Mouse (Mus musculus) kidney, adult 10 weeks (tissue): ENCODE results near the gene 1700010I14Rik. TPM values are rescaled to one million over a fixed set of nuclear protein-coding genes. Genes with fewer than 3 reads are reported as not detected.

Experiments
- polyA plus RNA-seq: library from polyadenylated mRNA; stranded (reverse); fragments of 350-450 nt; fragmentation: Illumina TruSeq; extraction: RNeasy Lipid Tissue Mini Kit (QIAGEN cat#74804); gene quantifications from one replicate; pipeline ENCODE4 v1.2.3, GENCODE M21; 2014; ENCODE audit warnings: low read depth, low replicate concordance

The 1700010I14Rik gene
- polyA plus RNA-seq: 1.6 TPM

DNA sequence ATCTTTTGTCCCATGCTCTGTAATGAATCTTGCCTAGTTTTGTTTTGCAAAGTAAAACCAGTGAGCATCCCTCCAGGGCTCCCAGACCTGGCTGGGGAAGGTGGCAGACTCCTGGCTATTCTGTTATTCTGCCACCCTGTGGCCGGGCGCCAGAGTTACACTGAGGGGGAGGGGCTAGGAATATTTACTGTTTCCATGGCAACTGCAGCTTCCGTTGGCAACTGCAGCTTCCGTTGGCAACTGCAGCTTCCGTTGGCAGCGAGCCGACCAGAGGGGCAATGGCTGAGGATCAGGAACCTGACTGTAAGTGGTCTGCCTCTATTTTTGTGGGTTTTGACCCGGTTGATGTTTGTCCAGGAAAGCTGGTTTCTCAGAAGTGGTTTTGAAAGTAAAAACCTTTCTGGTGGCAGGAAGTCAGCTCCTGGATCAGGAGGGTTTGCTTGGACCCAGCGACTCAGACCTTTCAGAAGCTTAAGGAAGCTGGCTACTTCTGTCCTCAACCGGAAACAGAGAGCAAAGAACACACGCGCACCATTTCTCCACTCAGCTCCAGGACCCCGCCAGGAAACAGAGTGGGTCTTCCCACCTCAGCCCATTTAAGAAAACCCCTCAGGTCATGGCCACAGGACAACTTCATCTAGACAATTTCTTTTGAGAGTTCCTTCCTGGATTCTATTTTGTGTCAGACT lies at the start of gene 1700010I14Rik:
Gene 1700010I14Rik (plus strand): TSS at position 215 of the 689 bp plus-strand sequence.

